Mouse (Mus musculus) layer of hippocampus, postnatal 25 days (tissue): ENCODE data around the gene Tle2. TPM values are rescaled to one million over a fixed set of nuclear protein-coding genes. Genes with fewer than 3 reads are reported as not detected.

Experiments
- total RNA-seq, 2 experiments: library from RNA; stranded (reverse); gene quantifications; 2 replicates each; pipeline ENCODE4 v1.2.3; 2021

The Tle2 gene
- total RNA-seq, 2 experiments from 2014 or later = 22.5 to 32.3 TPM

Other genes with a start within 250 kb of the Tle2 start
- 1 to 10 TPM; 1.1 to 1.5 TPM for gene Tbxa2r, start 245.8 kb upstream of the Tle2 start, total RNA-seq
- gene Gipc3, start 231.3 kb upstream of the Tle2 start, total RNA-seq = 1 to 10 TPM; 1.6 to 1.9 TPM
- 10 to 100 TPM; 31.3 to 31.6 TPM for gene Hmg20b, start 224.1 kb upstream of the Tle2 start, total RNA-seq
- 10 to 100 TPM; 46.6 to 50.7 TPM for gene Mfsd12, start 217.1 kb upstream of the Tle2 start, total RNA-seq
- gene 4930404N11Rik, start 208.7 kb upstream of the Tle2 start, total RNA-seq = 1 to 10 TPM; 1.1 to 1.2 TPM
- 10 to 100 TPM; 65.9 to 66.6 TPM for gene Fzr1, start 196.0 kb upstream of the Tle2 start, total RNA-seq
- 10 to 100 TPM; 79.1 to 87.1 TPM for gene Dohh, start 190.1 kb upstream of the Tle2 start, total RNA-seq
- 1 to 10 TPM; 2.6 to 3.7 TPM for gene Gm48551, start 190.1 kb upstream of the Tle2 start, total RNA-seq
- gene Gm48552, start 185.6 kb upstream of the Tle2 start, total RNA-seq = 1 to 10 TPM; 3.2 to 4.7 TPM
- 1 to 10 TPM; 1.4 to 3.1 TPM for gene Smim24, start 181.5 kb upstream of the Tle2 start, total RNA-seq
- 10 to 100 TPM; 59.5 to 66.8 TPM for gene Nfic, start 118.9 kb upstream of the Tle2 start, total RNA-seq
- 100 to 1,000 TPM; 255 to 311 TPM for gene Celf5, start 91.9 kb upstream of the Tle2 start, total RNA-seq
- 10 to 100 TPM; 83.0 to 94.6 TPM for gene Ncln, start 78.2 kb upstream of the Tle2 start, total RNA-seq
- gene S1pr4, start 74.4 kb upstream of the Tle2 start, total RNA-seq = under 1 TPM; 0.35 to 0.54 TPM
- 1 to 10 TPM; 2.4 to 3.2 TPM for gene Gna15, start 50.3 kb upstream of the Tle2 start, total RNA-seq
- gene Gna11, start 29.4 kb upstream of the Tle2 start, total RNA-seq = 100 to 1,000 TPM; 110 to 121 TPM
- 100 to 1,000 TPM; 692 to 732 TPM for gene Aes, start 15.1 kb upstream of the Tle2 start, total RNA-seq
- gene Tle6, start 26.5 kb downstream of the Tle2 start, total RNA-seq = 1 to 10 TPM; 1.7 to 4.1 TPM
- 1 to 10 TPM; 4.2 to 4.4 TPM for gene BC025920, start 31.7 kb downstream of the Tle2 start, total RNA-seq
- gene Sirt6, start 53.2 kb downstream of the Tle2 start, total RNA-seq = 10 to 100 TPM; 23.5 to 30.9 TPM
- 10 to 100 TPM; 30.8 to 39.0 TPM for gene Ankrd24, start 54.0 kb downstream of the Tle2 start, total RNA-seq
- gene Gm10778, start 74.5 kb downstream of the Tle2 start, total RNA-seq = 1 to 10 TPM; 4.7 to 5.3 TPM
- 10 to 100 TPM; 11.3 to 11.7 TPM for gene Zfp433, start 130.3 kb downstream of the Tle2 start, total RNA-seq
- gene Gm3055, start 196.6 kb downstream of the Tle2 start, total RNA-seq = 1 to 10 TPM; 7.3 to 7.5 TPM
- 1 to 10 TPM; 3.0 to 3.1 TPM for gene Gm4767, start 237.6 kb downstream of the Tle2 start, total RNA-seq